Mouse (Mus musculus): Measurements from ENCODE around the gene Csnk2b.

The Csnk2b gene

GRCm38 (mm10) chr17:35121871-35122303 lies at the start of gene Csnk2b:
Csnk2b (minus strand) TSS chr17:35122053.
- peak; percentile 33 for DNase-seq (ENCODE audit: extremely low spot score, low read depth, low spot score)

DNA sequence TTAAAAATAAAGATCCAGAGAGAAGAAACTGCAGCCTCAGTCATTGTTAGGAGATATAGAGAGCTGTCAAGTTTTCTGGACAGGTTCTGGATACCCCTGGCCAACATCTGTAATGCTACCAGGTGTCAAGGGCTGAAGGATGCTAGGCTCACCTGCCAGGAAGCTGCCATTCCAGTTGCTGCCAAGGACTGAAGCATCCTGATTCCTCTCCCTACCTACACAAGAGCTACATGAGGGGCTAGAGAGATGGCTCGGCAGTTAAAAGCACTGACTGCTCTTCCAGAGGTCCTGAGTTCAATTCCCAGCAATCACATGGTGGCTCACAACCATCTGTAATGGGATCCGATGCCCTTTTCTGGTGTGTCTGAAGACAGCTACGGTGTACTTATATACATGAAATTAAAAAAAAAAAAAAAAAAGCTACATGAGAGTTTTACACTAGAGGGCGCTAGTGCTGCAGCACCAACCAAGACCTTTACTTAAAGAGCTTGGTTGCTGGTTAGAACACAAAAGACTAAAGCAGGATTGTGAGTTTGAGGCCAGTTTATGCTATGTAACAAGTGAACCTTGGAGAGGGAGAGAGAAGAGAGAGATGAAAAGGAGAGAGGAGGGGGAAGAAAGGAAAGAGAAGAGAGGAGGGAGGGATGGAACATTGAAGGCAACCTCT lies 46.8 kb upstream of the Csnk2b start:
- no peak for DNase-seq (ENCODE audit: extremely low spot score, low read depth, low spot score)

DNA sequence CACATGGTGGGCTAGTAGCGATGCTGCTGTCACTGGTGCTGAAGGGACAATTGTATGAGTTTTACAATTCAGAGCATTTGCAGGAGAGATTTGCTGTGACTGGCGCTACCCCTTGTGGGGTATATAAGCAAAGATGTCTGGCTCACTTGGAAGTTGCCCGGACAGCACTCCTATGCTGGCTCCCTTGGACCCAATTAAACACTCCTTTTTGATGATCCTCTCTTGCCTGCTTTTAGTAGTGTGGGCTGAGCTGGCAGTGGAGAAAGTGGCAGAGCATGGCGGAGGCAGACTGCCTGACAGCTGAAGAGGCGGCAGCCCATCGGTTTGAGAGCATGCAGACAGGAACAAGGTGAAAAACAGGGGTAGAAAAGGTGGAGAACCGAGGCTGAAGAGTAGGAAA lies 45.9 kb upstream of the Csnk2b start:
- no peak for DNase-seq (ENCODE audit: extremely low spot score, low read depth, low spot score)

DNA sequence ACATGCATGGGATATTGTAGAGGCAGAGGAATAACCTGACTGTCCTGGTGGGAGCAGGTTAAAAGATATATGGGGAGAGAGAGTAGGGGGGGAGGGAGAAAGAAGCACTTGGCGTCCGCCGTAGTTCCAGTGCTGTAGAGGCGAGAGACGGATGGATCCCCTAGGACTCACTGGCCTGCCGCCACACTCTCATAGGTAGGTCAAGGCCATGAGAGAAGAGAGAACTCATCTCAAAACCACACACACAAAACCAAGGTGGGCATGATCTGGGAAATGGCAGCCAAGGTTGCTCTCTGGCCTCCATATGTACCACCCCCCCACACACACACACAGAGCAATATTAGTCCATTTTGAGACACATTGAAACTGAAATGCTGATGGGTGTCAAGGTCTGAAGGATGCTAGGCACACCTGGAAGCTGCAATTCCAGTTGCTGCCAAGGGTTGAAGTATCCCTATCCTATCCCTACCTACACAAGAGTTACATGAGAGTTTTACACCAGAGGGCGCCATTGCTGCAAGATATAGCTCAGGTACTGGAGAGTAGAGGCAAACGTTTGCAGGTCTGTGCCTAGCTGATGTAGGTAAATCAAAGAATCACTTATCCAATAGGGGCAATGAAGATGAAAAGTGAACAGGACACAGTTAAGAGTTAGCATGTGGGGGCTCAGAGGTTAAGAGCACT lies 44.6 kb upstream of the Csnk2b start:
- DNase-seq (ENCODE audit: extremely low spot score, low read depth, low spot score), result no peak

- DNase-seq (ENCODE audit: extremely low spot score, low read depth, low spot score), result no peak
Measured at GRCm38 (mm10) chr17:35165451-35166155, 43.8 kb upstream of the Csnk2b start.

- peak; percentile 93 for DNase-seq (ENCODE audit: extremely low spot score, low read depth, low spot score)
Measured at GRCm38 (mm10) chr17:35164568-35165450, 43.0 kb upstream of the Csnk2b start, which contains the start of gene Prrc2a. Prrc2a (minus strand) TSS chr17:35164897.

DNA sequence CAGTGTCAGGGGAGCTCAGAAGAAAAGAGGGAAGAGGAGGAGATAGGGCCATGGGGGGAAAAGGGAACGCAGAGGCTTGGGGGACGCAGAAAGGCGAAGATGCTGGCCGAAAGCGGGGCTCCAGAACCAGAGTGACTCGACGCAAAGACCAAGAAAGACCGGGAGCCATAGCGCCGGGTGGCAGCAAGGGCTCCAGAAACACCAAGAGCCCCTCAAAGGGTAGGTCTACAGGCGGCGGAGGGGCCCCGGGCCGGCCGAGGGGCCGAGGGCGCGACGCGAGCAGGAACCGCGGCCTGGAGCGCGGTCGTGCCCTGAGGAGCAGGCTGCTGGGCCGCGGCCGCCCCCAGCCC lies 42.3 kb upstream of the Csnk2b start:
- no peak for DNase-seq (ENCODE audit: extremely low spot score, low read depth, low spot score)

- DNase-seq (ENCODE audit: extremely low spot score, low read depth, low spot score), result no peak
Measured at GRCm38 (mm10) chr17:35163326-35164081, 41.7 kb upstream of the Csnk2b start.

GRCm38 (mm10) chr17:35162730-35163129 lies 40.9 kb upstream of the Csnk2b start:
- DNase-seq (ENCODE audit: extremely low spot score, low read depth, low spot score), result no peak

GRCm38 (mm10) chr17:35162121-35162520 lies 40.3 kb upstream of the Csnk2b start:
- DNase-seq (ENCODE audit: extremely low spot score, low read depth, low spot score), result no peak

DNA sequence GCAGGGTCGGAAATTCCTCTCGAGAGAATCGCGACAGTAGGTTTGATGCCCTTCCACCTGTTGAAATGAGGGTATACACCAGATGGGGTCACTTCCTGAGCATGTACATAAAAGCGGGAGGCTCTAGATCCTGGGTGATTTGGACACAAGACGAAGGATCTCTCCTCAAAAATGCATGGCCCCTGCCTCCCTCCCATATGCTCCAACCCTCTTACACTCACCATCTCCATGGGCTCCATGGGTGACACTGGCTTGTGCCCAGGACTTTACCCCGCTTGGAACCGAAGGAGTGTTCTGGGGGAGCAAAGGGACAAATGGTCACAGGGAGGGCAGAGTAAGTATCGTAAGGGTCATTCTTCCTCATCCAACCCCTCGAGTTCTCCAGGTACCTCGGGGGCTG lies 39.6 kb upstream of the Csnk2b start:
- no peak for DNase-seq (ENCODE audit: extremely low spot score, low read depth, low spot score)

- no peak for DNase-seq (ENCODE audit: extremely low spot score, low read depth, low spot score)
Measured at GRCm38 (mm10) chr17:35159638-35160037, 37.8 kb upstream of the Csnk2b start.

- DNase-seq (ENCODE audit: extremely low spot score, low read depth, low spot score), result no peak
Measured at GRCm38 (mm10) chr17:35158850-35159593, 37.2 kb upstream of the Csnk2b start.

- no peak for DNase-seq (ENCODE audit: extremely low spot score, low read depth, low spot score)
Measured at GRCm38 (mm10) chr17:35157661-35158175, 35.9 kb upstream of the Csnk2b start.

- no peak for DNase-seq (ENCODE audit: extremely low spot score, low read depth, low spot score)
Measured at GRCm38 (mm10) chr17:35157254-35157653, 35.4 kb upstream of the Csnk2b start.

- DNase-seq (ENCODE audit: extremely low spot score, low read depth, low spot score), result no peak
Measured at GRCm38 (mm10) chr17:35156461-35157200, 34.8 kb upstream of the Csnk2b start.

- no peak for DNase-seq (ENCODE audit: extremely low spot score, low read depth, low spot score)
Measured at GRCm38 (mm10) chr17:35155451-35155850, 33.6 kb upstream of the Csnk2b start.

- no peak for DNase-seq (ENCODE audit: extremely low spot score, low read depth, low spot score)
Measured at GRCm38 (mm10) chr17:35154616-35155015, 32.8 kb upstream of the Csnk2b start.

DNA sequence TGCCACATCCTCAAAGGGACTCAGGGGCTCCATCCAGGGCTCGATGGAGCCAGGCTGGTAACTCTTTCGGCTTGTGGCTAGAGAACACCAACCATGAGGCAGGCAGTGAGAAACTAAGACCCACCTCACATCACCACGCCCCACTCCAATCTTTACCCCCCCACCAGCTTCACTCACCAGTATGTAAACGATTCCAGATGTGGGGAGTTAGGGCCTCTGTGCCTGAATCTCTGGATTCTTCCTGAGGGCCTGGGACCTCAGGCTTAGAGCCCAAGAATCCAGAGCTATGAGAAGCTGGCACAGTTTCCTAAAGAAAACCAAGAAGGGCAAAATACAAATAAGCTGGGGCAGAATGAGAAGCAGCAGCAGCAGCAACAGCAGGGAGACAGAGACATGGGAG lies 32.1 kb upstream of the Csnk2b start:
- DNase-seq (ENCODE audit: extremely low spot score, low read depth, low spot score), result no peak
